Mouse (Mus musculus) Patski (cell line): Measurements from ENCODE around the gene Rxfp2. TPM values are rescaled to one million over a fixed set of nuclear protein-coding genes. Genes with fewer than 3 reads are reported as not detected.
A peak's percentile ranks its signal among the peaks of the same experiment; 100 is the strongest.

Experiments used
- ATAC-seq: fragments of 100-300 bp; one replicate; pipeline ENCODE4 v1.8.0; 2021
- CTCF ChIA-PET: fragments of 350-600 bp; sonication (Branson Sonifier 250); formaldehyde crosslinking; loops from one replicate; lab custom pipeline; 2022; ENCODE audit warnings: inconsistent platforms; lab: Charles Lee
- POLR2A ChIA-PET: fragments of 350-600 bp; sonication (Branson Sonifier 250); formaldehyde crosslinking; loops from one replicate; lab custom pipeline; 2022; ENCODE audit warnings: antibody characterized with exemption, inconsistent platforms; lab: Charles Lee
- DNase-seq: peaks from one replicate; pipeline ENCODE4 v3.0.0-alpha.2; 2011; ENCODE audit warnings: low read depth, low spot score
- H3K27me3 ChIP-seq: fragments of 371-371 bp; one replicate; pipeline ENCODE4 v1.5.1; 2021
- CTCF ChIP-seq: fragments of 100-300 bp; IDR thresholded peaks from one replicate; pipeline ENCODE4 v1.5.1; 2021
- in situ Hi-C: fragments of 300-500 bp; cut with MboI; formaldehyde crosslinking; loops from 3 replicates; pipeline ENCODE4 v1.11.1; 2018; ENCODE audit warnings: low pct_unique_long_range_greater_than_20kb, mixed read lengths
- polyA plus RNA-seq: library from polyadenylated mRNA; unstranded; gene quantifications from one replicate; pipeline ENCODE4 v1.2.3, GENCODE M21; 2021

Gene Rxfp2
- polyA plus RNA-seq: not detected

DNA sequence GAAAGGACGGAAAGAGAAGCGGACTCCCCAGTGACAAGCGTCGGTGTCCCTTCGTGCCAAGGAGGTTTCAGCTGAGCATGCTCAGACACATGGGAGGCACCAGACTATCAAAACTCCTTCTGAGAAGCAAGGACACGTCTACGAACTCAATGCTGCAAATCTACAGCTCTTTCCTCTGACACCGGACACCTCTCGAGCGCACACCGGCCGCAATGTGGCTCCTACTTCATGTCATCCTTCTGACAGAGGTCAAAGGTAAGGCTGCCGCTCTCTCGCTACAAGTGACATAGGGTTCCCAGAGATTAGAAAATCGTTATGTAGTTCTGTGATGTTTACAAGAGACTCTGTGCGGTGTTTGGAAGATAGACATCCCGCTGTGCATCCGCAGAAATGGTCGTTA is at the start of gene Rxfp2:
Gene Rxfp2 (plus strand): TSS at position 20 of the 400 bp plus-strand sequence.
- no peak for ATAC-seq
- CTCF ChIA-PET: no interaction called here
- H3K27me3 ChIP-seq: peaks cover 10% of the 10 kb centered on the region
- in situ Hi-C loops: loop anchor here (25.0 kb wide), 1 partner anchor 306 kb away; no protein-coding TSS in a partner anchor
- no peak for DNase-seq
- POLR2A ChIA-PET: no interaction called here
- TF ChIP-seq CTCF: no peak

DNA sequence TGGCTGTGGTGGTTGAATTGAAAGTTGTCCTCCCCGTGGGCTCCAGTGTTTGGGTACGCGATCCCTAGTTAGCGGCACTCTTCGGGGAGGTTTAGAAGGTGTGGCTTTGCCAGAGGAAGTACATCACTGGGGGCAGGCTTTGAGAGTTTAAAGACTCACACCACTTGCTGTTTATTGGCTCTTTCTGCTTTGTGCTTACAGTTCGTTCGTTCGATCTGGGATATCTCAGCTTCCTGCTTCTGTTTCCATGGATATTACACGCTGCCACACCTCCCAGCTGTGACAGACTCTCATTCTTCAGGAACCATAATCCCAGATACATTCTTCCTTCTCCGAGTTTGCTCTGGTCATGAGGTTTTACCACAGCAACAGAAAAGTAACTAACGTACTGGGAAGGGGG is 48.2 kb upstream of the Rxfp2 start:
- no peak for DNase-seq
- ATAC-seq: no peak
- peaks cover 10% of the 10 kb centered on the region for H3K27me3 ChIP-seq
- ChIA-PET POLR2A (no interaction called here), CTCF (no interaction called here)
- in situ Hi-C loops: no loop called here
- no peak for TF ChIP-seq CTCF

DNA sequence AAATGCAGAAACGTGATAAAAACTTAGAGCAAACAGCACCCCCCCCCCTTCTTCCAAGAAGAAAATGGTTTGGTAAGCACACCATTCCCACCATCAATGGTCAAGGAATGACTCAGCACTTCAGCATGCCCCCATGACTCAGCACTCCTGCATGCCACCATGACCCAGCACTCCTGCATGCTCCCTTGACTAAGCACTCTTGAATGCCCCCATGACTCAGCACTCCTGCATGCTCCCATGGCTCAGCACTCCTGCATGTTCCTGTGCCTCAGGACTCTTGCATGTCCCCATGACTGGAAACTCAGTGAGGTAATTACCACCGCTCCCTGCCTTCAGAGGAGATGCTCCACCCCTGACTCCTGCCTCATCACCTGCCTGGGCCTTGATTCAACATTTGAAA is 41.4 kb upstream of the Rxfp2 start:
- ATAC-seq: no peak
- CTCF ChIA-PET: no interaction called here
- no peak for DNase-seq
- peaks cover 2% of the 10 kb centered on the region for H3K27me3 ChIP-seq
- in situ Hi-C loops: no loop called here
- POLR2A ChIA-PET: no interaction called here
- TF ChIP-seq CTCF: no peak

DNA sequence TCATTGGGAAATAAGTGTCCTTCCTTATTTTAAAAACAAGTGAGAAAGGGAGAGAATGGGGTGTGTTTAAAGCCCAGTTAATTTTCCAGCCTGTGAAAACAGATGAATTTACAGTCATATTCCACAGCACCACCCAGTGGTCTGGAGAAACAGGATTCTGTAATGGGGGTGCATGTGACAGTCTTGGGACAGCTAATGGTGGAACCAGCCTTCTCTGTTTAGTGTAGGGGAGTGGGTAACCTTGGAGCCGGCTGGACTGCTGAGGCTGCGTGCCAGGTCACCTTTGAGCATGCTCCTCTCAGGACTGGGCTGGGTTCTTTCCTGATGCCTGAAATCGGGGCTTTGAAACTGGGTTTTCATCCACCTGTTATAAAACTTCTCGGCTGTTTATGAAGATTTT is 34.9 kb upstream of the Rxfp2 start:
- TF ChIP-seq CTCF: no peak
- H3K27me3 ChIP-seq: peaks cover 24% of the 10 kb centered on the region
- no peak for ATAC-seq
- in situ Hi-C loops: no loop called here
- no peak for DNase-seq
- POLR2A ChIA-PET: no interaction called here
- CTCF ChIA-PET: no interaction called here

DNA sequence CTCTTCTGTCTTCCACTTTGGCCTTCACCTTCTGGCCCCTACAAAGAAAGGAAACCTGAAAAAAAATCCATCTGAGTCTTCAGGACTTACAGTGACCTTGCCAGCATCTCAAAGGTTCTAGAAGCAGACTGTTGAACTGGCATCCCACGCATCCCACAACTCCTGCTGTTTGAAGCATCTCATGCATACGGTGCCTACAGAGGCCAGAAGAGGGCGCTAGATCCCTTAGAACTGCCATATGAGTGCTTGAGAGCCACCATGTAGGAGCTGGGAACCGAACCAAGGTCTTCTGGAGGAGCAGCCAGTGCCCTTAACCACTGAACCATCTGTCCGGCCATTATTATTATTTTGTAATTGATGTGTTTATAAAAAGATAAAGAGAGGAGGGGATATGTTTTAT is 23.9 kb upstream of the Rxfp2 start:
- TF ChIP-seq CTCF: no peak
- no peak for ATAC-seq

DNA sequence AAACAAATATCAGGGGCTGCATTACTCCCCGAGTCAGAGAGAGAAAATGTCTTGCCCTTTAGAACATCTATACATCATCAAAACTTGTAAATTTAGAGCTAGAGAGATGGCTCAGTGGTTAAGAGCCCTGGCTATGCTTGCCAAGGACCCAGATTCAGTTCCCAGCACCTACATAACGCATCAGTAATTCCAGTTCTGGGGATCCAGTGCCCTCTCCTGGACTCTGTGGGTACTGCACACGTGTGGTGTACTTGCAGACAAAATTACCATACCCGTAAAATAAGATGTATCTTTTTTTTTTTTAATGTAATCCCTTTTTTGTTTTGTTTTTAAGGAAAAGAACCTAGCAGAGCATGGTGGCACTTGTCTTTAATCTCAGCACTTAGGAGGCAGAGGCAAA is 21.9 kb upstream of the Rxfp2 start:
- TF ChIP-seq CTCF: no peak
- ATAC-seq: no peak

More for the DNA sequence above, 23.9 kb upstream of the Rxfp2 start:
- CTCF ChIA-PET: no interaction called here
- in situ Hi-C loops: no loop called here
- H3K27me3 ChIP-seq: no peaks in the 10 kb centered on the region
- no peak for DNase-seq
- POLR2A ChIA-PET: no interaction called here

DNA sequence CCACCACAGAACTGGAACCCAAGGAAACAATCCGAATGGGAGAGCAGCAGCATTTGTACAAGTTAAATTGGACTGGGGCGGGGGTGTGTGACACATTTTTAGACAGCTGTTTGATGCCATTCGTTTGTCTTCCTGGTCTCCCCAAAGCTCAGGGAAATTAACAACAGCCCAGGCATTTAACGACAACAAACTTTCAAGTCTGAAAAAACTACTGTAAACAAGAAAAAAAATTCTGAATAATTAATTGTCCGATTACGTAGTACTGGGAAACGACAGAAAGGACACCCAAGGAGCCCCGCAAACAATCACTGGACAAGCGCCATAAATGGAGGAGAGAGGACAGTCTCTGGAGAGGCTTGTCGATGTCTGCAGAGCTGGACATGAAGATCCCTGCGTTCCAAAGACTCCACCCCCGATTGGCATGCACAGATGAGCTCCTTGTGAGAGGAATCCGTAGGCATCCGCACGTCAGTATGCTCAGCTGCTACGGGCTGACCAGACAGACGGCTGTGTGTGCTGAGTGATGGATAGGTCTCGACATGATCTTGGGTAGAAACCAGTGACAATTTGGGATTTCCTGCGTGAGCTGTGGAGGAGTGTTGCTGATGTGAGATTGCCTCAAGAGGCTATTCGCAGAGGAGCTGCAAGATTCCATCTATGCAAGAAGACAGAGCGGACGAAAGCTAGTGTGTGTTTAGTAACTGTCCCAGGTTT is 21.0 kb upstream of the Rxfp2 start:
- in situ Hi-C loops: no loop called here
- ATAC-seq (no peak), DNase-seq (no peak)
- no peak for TF ChIP-seq CTCF
- CTCF ChIA-PET: no interaction called here
- no peaks in the 10 kb centered on the region for H3K27me3 ChIP-seq
- POLR2A ChIA-PET: no interaction called here

More for the DNA sequence above, 21.9 kb upstream of the Rxfp2 start:
- ChIA-PET POLR2A (no interaction called here), CTCF (no interaction called here)
- in situ Hi-C loops: no loop called here
- no peaks in the 10 kb centered on the region for H3K27me3 ChIP-seq
- no peak for DNase-seq

DNA sequence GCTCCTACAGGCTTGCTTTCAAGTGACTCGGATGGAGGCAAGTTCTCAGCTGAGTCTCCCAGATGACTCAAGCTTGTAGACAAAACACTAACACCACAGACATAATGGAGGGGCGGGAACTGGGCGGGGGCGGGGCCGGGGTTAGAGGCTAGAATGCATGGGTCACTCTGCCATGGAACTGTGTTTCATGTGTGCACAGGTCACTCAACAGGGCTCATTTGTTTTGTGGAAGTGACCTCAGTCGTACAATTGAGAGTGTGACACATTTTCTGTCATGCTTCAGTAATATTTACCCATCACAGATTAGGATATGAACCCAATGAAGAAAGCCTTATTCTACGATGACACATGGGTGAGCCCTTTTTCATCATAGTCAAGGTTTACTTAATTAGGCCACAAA is 20.2 kb upstream of the Rxfp2 start:
- ATAC-seq: no peak
- in situ Hi-C loops: no loop called here

DNA sequence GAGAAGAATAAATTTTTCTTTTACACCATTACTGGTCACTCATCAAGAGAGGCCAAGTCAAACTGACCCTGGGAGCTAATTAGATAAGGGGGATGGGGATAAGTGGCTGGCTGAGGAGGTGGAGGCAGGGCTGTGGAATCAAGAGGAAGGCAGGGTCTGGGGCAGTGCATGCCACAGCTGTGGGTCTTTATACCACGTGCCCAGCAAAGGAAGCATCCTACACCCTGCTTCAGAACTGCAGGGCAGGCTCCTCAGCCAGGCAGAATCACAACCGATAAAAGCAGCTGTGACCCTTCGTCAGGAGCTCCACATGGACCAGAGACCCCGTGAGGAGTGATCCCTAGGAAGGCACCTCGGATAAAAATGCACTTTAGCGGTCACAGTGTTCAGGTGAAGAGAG is 13.1 kb upstream of the Rxfp2 start:
- ChIA-PET CTCF (no interaction called here), POLR2A (no interaction called here)
- in situ Hi-C loops: loop anchor here (25.0 kb wide), 1 partner anchor 293 kb away; no protein-coding TSS in a partner anchor
- TF ChIP-seq CTCF: no peak
- DNase-seq: no peak
- no peak for ATAC-seq
- H3K27me3 ChIP-seq: peaks cover 14% of the 10 kb centered on the region

More for the DNA sequence above, 20.2 kb upstream of the Rxfp2 start:
- ChIA-PET CTCF (interaction anchor here (1.2 to 1.5 kb wide), 2 partner anchors 23 to 65 kb away, joined by 3 to 4 read pairs; no protein-coding TSS in a partner anchor), POLR2A (no interaction called here)
- DNase-seq: peak; percentile 3
- no peak for TF ChIP-seq CTCF
- no peaks in the 10 kb centered on the region for H3K27me3 ChIP-seq

DNA sequence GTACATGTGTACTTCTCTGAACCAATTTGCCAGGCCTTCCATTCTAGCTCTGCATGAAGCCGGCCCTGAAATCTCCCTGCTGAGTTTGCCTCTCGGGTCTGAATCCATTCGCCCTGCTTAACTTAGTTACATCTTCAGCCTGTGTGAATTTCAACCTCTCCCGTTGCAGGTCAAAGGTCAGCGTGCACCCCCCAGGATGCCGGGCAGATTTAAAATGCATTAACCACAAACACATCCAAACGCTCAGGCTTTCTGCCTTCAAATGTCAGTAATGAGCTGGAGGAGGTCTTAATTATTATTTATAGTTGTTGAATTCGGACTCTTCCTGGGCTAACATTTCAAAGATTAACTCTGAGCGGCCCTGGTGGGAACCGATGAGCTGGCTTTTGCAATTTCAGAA is 1.6 kb upstream of the Rxfp2 start:
- no peak for TF ChIP-seq CTCF
- ChIA-PET CTCF (no interaction called here), POLR2A (no interaction called here)
- in situ Hi-C loops: loop anchor here (25.0 kb wide), 1 partner anchor 305 kb away; no protein-coding TSS in a partner anchor
- peaks cover 10% of the 10 kb centered on the region for H3K27me3 ChIP-seq
- no peak for DNase-seq
- no peak for ATAC-seq

DNA sequence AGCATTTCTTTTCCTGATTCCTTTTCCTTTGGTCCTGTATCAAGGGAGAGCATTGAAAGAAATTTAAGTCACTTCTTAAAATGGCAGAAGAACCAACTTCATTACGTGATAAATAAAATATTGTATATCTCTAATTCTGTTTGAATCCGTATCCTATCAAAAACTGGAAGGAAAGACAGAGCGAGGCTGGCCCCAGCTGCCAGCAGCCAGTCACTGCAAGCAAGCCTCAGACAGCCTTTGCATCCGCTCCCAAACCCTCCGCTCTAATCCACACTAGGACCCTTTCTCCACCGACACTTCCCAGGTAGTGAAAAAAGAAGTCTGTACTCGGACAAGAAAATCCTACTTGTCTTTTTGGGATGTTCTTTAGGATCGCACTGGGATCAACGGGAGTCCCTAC is 803 bp upstream of the Rxfp2 start:
- ATAC-seq: no peak
- ChIA-PET CTCF (no interaction called here), POLR2A (no interaction called here)
- TF ChIP-seq CTCF: peak; percentile 29
- in situ Hi-C loops: loop anchor here (25.0 kb wide), 1 partner anchor 305 kb away; no protein-coding TSS in a partner anchor
- peaks cover 10% of the 10 kb centered on the region for H3K27me3 ChIP-seq
- no peak for DNase-seq
